Mouse (Mus musculus) frontal cortex, adult (tissue): ENCODE results near the gene Atp2a2.

Experiments used
- ATAC-seq: cut with Nextera tagmentation; 2 replicates; pipeline ENCODE4 v1.9.2; 2017; ENCODE audit warnings: mild to moderate bottlenecking, moderate library complexity, mixed read lengths; ENCODE audit not compliant: low TSS enrichment

Gene Atp2a2

DNA sequence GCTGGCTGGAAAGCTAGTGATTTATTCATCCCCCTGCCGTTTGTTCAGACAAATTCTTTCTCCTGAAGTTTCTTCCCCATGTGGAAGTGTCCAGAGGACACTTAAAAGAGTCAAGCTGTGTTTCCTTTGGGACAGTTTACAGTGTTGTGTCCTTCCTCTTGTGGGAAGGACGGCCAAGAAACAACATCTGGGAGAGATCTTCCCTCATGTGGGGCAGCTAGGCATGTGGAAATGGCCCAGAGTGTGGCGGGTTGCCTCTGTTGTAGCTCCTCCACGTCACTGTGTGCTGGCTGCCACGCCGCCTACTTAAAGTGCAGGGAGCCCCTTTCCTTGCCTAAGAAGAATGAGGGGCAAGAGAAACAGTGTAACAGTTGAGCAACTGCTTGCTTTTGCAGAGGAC, 89.2 kb downstream of the Atp2a2 start:
- no peak for ATAC-seq

DNA sequence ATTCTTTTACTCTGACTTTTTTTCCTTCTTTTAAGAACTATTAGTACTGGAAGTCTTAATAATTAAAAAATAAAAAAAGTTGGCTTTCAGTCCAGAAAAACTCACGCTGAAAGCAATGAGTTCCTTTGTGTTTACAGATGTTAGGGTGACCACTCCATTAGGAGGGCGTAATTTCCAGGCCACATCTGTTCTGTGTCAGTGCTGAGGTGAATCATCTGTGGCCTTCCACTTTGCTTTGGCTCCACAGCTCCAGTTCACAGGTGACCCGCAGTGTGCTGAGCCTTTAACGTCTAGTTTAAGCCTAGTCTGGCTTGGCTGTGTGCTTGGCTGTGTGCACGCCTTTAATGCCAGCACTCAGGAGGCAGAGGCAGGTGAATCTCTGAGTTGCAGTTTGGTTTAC, 90.1 kb downstream of the Atp2a2 start:
- ATAC-seq: no peak

DNA sequence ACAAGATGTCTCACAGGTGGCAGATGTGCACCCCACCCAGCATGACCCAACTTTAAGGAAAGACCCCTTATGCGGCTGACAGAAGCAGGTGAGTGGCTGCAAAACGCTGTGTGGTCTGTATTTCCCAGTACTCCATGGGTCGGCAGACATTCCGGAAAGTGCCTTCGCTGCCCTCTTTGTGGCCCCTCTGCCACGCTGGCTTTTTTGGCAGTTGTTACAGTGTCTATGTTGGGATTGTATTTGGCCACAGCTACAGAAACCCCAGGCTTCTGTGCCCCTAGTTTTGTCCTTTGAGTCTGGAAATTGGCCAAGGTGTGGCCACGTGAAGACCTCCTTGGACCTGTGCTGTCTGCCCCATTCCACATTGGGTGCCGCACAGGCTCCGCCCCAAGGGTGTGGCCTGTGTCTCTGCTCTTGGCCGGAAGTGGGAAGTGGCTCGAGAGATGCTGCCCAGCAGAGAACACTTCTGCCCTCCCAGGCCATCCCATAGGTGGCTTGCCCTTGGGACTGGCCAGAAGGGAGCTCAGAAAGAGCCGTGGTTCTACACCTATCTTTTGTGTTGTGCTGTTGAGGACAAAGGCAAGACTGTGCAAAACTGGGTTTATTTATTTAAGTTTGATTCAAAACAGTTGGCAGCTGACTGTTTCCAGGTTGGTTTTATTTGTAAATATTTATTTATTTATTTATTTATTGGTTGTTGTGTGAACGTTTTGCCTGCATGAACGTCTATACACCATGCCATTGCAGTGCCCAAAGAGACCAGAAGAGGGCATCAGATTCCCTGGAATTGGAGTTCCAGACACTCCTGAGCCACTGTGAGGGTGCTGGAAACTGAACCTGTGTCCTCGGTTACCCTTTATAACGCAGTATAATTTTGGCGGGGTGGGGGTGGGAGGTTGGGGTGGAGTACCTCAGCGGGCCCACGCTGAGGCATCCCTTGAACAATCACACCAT, 92.1 kb downstream of the Atp2a2 start:
- no peak for ATAC-seq

DNA sequence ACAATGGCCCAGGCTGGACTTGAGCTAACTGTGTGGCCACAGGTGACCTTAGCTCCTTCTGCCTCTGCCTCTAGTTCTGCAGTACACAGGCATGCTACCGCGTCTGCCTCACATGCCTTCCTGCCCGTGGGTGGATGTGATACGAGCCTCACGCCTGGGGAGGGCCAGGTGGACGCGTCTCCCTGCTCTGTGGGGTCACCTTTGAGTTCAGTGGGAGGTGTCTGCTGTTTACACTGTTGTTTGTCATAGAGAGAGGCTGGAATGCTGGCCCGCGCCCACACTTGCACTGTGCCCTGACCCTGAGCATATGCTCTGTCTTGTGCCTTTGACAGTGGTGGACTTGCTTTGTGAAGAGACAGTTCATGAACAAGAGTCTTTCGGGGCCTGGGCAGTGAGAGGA, 96.5 kb downstream of the Atp2a2 start:
- no peak for ATAC-seq
